Mouse (Mus musculus): ENCODE measurements around the gene Clasp1. TPM values are rescaled to one million over a fixed set of nuclear protein-coding genes. Genes with fewer than 3 reads are reported as not detected.

The Clasp1 gene
- polyA plus RNA-seq, 1 experiment from 2014 or later: 35.2 TPM

- Histone ChIP-seq H3K9ac (peak overlapping the region; percentile 93), H3K9me3 (no peaks in the 10 kb centered on the region), H3K4me3 (replicated peaks) (peak overlapping the region; percentile 76), H3K4me1 (replicated peaks) (no peaks in the 10 kb centered on the region; the same call in 1 of the 2 replicates), H3K4me2 (replicated peaks) (peak overlapping the region; percentile 67), H3K36me3 (no peaks in the 10 kb centered on the region), H3K27ac (0 out of 2 replicates have a peak overlapping the region, but pooled peaks have one; percentile 86), H3K27me3 (replicated peaks) (no peaks in the 10 kb centered on the region)
- WGBS: 15% methylated on average over 8 of the region's 8 CpGs
- ATAC-seq: no peak
These were observed 1.4 kb downstream of the Clasp1 start for GRCm38 (mm10) chr1:118390266-118390660.

GRCm38 (mm10) chr1:118390871-118391387 lies 2.1 kb downstream of the Clasp1 start:
- no peak for ATAC-seq
- H3K4me3 ChIP-seq (replicated peaks): peak overlapping the region; percentile 76; the same call in 1 of the 2 replicates
- no peaks in the 10 kb centered on the region; the same call in 1 of the 2 replicates for H3K4me1 ChIP-seq (replicated peaks)
- H3K9me3 ChIP-seq: no peaks in the 10 kb centered on the region
- 79% methylated on average over 2 of the region's 2 CpGs for WGBS
- no peak overlapping the region for H3K9ac ChIP-seq
- H3K27ac ChIP-seq: no peak overlapping the region
- H3K4me2 ChIP-seq (replicated peaks): peak overlapping the region; percentile 67
- no peaks in the 10 kb centered on the region for H3K36me3 ChIP-seq
- no peaks in the 10 kb centered on the region for H3K27me3 ChIP-seq (replicated peaks)

GRCm38 (mm10) chr1:118392246-118392645 lies 3.4 kb downstream of the Clasp1 start:
- Histone ChIP-seq H3K4me3 (replicated peaks) (no peak overlapping the region), H3K36me3 (no peaks in the 10 kb centered on the region), H3K4me2 (replicated peaks) (no peak overlapping the region), H3K27me3 (replicated peaks) (no peaks in the 10 kb centered on the region), H3K9ac (no peak overlapping the region), H3K27ac (no peak overlapping the region), H3K9me3 (no peaks in the 10 kb centered on the region), H3K4me1 (replicated peaks) (no peaks in the 10 kb centered on the region; the same call in 1 of the 2 replicates)
- WGBS: 95% methylated on average over 2 of the region's 2 CpGs
- ATAC-seq: no peak

- Histone ChIP-seq H3K9ac (no peak overlapping the region), H3K4me1 (replicated peaks) (no peaks in the 10 kb centered on the region; the same call in 1 of the 2 replicates), H3K36me3 (no peaks in the 10 kb centered on the region), H3K27me3 (replicated peaks) (no peaks in the 10 kb centered on the region), H3K4me3 (replicated peaks) (no peak overlapping the region), H3K9me3 (no peaks in the 10 kb centered on the region), H3K27ac (no peak overlapping the region), H3K4me2 (replicated peaks) (no peak overlapping the region)
- ATAC-seq: no peak
- WGBS: 84% methylated on average over 3 of the region's 3 CpGs
These were observed 5.1 kb downstream of the Clasp1 start for GRCm38 (mm10) chr1:118393916-118394315.

- Histone ChIP-seq H3K9ac (no peak overlapping the region), H3K9me3 (no peaks in the 10 kb centered on the region), H3K4me1 (replicated peaks) (no peaks in the 10 kb centered on the region), H3K4me2 (replicated peaks) (no peak overlapping the region), H3K27me3 (replicated peaks) (no peaks in the 10 kb centered on the region), H3K27ac (no peak overlapping the region), H3K4me3 (replicated peaks) (no peak overlapping the region), H3K36me3 (no peaks in the 10 kb centered on the region)
- WGBS: 92% methylated on average over 9 of the region's 9 CpGs
- no peak for ATAC-seq
These were observed 9.0 kb downstream of the Clasp1 start for GRCm38 (mm10) chr1:118397866-118398265.

- no peaks in the 10 kb centered on the region for H3K4me1 ChIP-seq (replicated peaks)
- H3K36me3 ChIP-seq: no peaks in the 10 kb centered on the region
- no peak overlapping the region for H3K4me2 ChIP-seq (replicated peaks)
- no peaks in the 10 kb centered on the region for H3K27me3 ChIP-seq (replicated peaks)
- no peaks in the 10 kb centered on the region for H3K9me3 ChIP-seq
- no peak overlapping the region for H3K9ac ChIP-seq
- 69% methylated on average over 6 of the region's 6 CpGs for WGBS
- H3K4me3 ChIP-seq (replicated peaks): no peak overlapping the region
- no peak for ATAC-seq
- no peak overlapping the region for H3K27ac ChIP-seq
These were observed 9.7 kb downstream of the Clasp1 start for GRCm38 (mm10) chr1:118398567-118398966.

- WGBS: 83% methylated on average over 8 of the region's 8 CpGs
- Histone ChIP-seq H3K4me3 (replicated peaks) (no peak overlapping the region), H3K27me3 (replicated peaks) (no peaks in the 10 kb centered on the region), H3K4me1 (replicated peaks) (no peaks in the 10 kb centered on the region), H3K4me2 (replicated peaks) (no peak overlapping the region), H3K36me3 (no peaks in the 10 kb centered on the region), H3K9me3 (no peaks in the 10 kb centered on the region), H3K9ac (no peak overlapping the region), H3K27ac (no peak overlapping the region)
- ATAC-seq: no peak
These were observed 10.9 kb downstream of the Clasp1 start for GRCm38 (mm10) chr1:118399625-118400310.

GRCm38 (mm10) chr1:118401991-118402390 lies 13.1 kb downstream of the Clasp1 start:
- Histone ChIP-seq H3K27ac (no peak overlapping the region), H3K9ac (no peak overlapping the region)
- WGBS: 92% methylated on average over 4 of the region's 4 CpGs

GRCm38 (mm10) chr1:118402556-118402955 lies 13.7 kb downstream of the Clasp1 start:
- WGBS: 58% methylated on average over 8 of the region's 8 CpGs

More at GRCm38 (mm10) chr1:118401991-118402390, 13.1 kb downstream of the Clasp1 start:
- Histone ChIP-seq H3K4me2 (replicated peaks) (no peak overlapping the region), H3K4me3 (replicated peaks) (no peak overlapping the region), H3K9me3 (no peaks in the 10 kb centered on the region), H3K36me3 (no peaks in the 10 kb centered on the region), H3K4me1 (replicated peaks) (no peaks in the 10 kb centered on the region), H3K27me3 (replicated peaks) (no peaks in the 10 kb centered on the region)
- no peak for ATAC-seq

GRCm38 (mm10) chr1:118402966-118403365 lies 14.1 kb downstream of the Clasp1 start:
- 86% methylated on average over 6 of the region's 6 CpGs for WGBS
- Histone ChIP-seq H3K4me3 (replicated peaks) (no peak overlapping the region), H3K9ac (no peak overlapping the region), H3K4me1 (replicated peaks) (no peaks in the 10 kb centered on the region), H3K27ac (no peak overlapping the region), H3K27me3 (replicated peaks) (no peaks in the 10 kb centered on the region), H3K36me3 (no peaks in the 10 kb centered on the region), H3K4me2 (replicated peaks) (no peak overlapping the region), H3K9me3 (no peaks in the 10 kb centered on the region)
- no peak for ATAC-seq

More at GRCm38 (mm10) chr1:118402556-118402955, 13.7 kb downstream of the Clasp1 start:
- no peak overlapping the region for H3K9ac ChIP-seq
- no peaks in the 10 kb centered on the region for H3K9me3 ChIP-seq
- H3K36me3 ChIP-seq: no peaks in the 10 kb centered on the region
- no peak overlapping the region for H3K27ac ChIP-seq
- H3K4me1 ChIP-seq (replicated peaks): no peaks in the 10 kb centered on the region
- no peaks in the 10 kb centered on the region for H3K27me3 ChIP-seq (replicated peaks)
- H3K4me2 ChIP-seq (replicated peaks): no peak overlapping the region
- no peak for ATAC-seq
- no peak overlapping the region for H3K4me3 ChIP-seq (replicated peaks)

GRCm38 (mm10) chr1:118403440-118403839 lies 14.6 kb downstream of the Clasp1 start:
- 70% methylated on average over 3 of the region's 3 CpGs for WGBS
- ATAC-seq: no peak
- Histone ChIP-seq H3K36me3 (no peaks in the 10 kb centered on the region), H3K9me3 (no peaks in the 10 kb centered on the region), H3K9ac (no peak overlapping the region), H3K4me2 (replicated peaks) (no peak overlapping the region), H3K4me3 (replicated peaks) (no peak overlapping the region), H3K27me3 (replicated peaks) (no peaks in the 10 kb centered on the region), H3K4me1 (replicated peaks) (no peaks in the 10 kb centered on the region), H3K27ac (no peak overlapping the region)

- WGBS: 93% methylated on average over 7 of the region's 7 CpGs
- Histone ChIP-seq H3K27me3 (replicated peaks) (no peaks in the 10 kb centered on the region), H3K4me3 (replicated peaks) (no peak overlapping the region), H3K9ac (no peak overlapping the region), H3K9me3 (no peaks in the 10 kb centered on the region), H3K4me2 (replicated peaks) (no peak overlapping the region), H3K36me3 (no peaks in the 10 kb centered on the region), H3K4me1 (replicated peaks) (no peaks in the 10 kb centered on the region), H3K27ac (no peak overlapping the region)
- no peak for ATAC-seq
These were observed 18.9 kb downstream of the Clasp1 start for GRCm38 (mm10) chr1:118407586-118408250.
